Mouse (Mus musculus): ENCODE data around the gene Dach1. TPM values are rescaled to one million over a fixed set of nuclear protein-coding genes. Genes with fewer than 3 reads are reported as not detected.

The Dach1 gene
- total and polyA plus RNA-seq, 3 experiments = not detected

DNA sequence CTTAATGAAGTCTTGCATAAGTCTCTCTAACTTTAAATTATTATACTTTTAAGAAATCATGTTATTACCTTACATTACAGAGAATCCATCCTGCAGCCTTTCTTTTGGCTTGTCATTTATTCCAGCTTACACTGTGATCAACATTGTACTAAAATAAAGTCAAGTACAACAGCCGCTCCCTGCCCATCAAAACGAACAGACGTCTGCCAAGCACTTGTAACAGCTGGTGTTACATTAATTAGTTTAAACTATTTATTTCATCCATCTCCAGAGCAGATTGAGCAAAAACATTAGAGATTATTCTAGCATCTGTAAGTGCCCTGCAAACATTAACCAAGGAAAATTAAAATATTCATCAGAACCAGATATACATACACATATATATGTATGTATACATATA lies 311.2 kb downstream of the Dach1 start:
- no peak overlapping the region for H3K27ac ChIP-seq (ENCODE audit: control insufficient read depth, low read depth, low read length)
- H3K36me3 ChIP-seq (ENCODE audit: control insufficient read depth in 1 of 2, insufficient read depth in 2 of 2, low read length in 2 of 2) = no peaks in the 10 kb centered on the region
- no peaks in the 10 kb centered on the region for H3K4me1 ChIP-seq (ENCODE audit: control insufficient read depth in 1 of 2, insufficient read depth in 2 of 2, low read length in 2 of 2)
- TF ChIP-seq TAL1 (IDR thresholded peaks at IDR 0.05; ENCODE audit: low read length) = no peak
- no peak for TF ChIP-seq ZC3H11A (IDR thresholded peaks at IDR 0.05; ENCODE audit: low read depth, low read length)
- TF ChIP-seq POLR2A (IDR thresholded peaks at IDR 0.05; ENCODE audit: control insufficient read depth in 1 of 2, insufficient read depth in 1 of 2, low read depth in 1 of 2, low read length in 2 of 2, poor library complexity in 1 of 2) = no peak
- no peak for TF ChIP-seq E2F4 (IDR thresholded peaks at IDR 0.05; ENCODE audit: borderline replicate concordance, low read depth, low read length)
- no peak overlapping the region for H3K4me3 ChIP-seq (ENCODE audit: control insufficient read depth in 1 of 2, insufficient read depth in 1 of 2, low read depth in 2 of 2, low read length in 2 of 2)
- DNase-seq (ENCODE audit: low read depth, low spot score) = no peak
- H3K9ac ChIP-seq (ENCODE audit: control insufficient read depth, low read depth, low read length, poor library complexity, severe bottlenecking) = no peak overlapping the region
- H3K79me2 ChIP-seq (ENCODE audit: control insufficient read depth, insufficient read depth, low read length, poor library complexity) = no peaks in the 10 kb centered on the region
- H3K27me3 ChIP-seq (ENCODE audit: control insufficient read depth in 1 of 2, insufficient read depth in 2 of 2, low read length in 2 of 2) = no peaks in the 10 kb centered on the region
- no peaks in the 10 kb centered on the region for H3K9me3 ChIP-seq (replicated peaks; ENCODE audit: insufficient read depth, low read length)

DNA sequence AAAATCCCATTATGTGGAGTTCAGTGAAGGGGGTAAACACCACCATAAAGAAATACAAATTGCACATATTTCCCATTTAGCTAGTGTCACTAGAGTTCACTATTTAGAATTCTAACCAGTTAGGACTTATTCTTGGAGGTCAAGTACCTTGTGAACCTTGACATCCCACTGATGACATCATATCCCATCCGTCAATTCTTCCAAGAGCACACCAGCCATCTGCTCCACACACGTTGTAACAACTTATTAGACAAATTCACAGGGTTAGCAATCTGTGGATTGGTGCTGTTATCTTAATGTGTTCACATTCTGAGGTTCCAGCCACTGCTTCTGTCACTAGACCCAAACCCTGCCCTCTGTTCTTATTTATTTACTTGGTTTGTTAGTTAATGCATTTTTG lies 312.3 kb downstream of the Dach1 start:
- TF ChIP-seq NELFE (IDR thresholded peaks at IDR 0.05; ENCODE audit: low read depth, low read length) = no peak
- TF ChIP-seq MXI1 (IDR thresholded peaks at IDR 0.05; ENCODE audit: low read depth, low read length) = no peak
- no peak for TF ChIP-seq ELF1 (IDR thresholded peaks at IDR 0.05; ENCODE audit: low read depth, low read length)
- no peak for TF ChIP-seq CHD2 (IDR thresholded peaks at IDR 0.05; ENCODE audit: low read length)
- TF ChIP-seq RAD21 (IDR thresholded peaks at IDR 0.05; ENCODE audit: low read depth, low read length) = no peak
- TF ChIP-seq NRF1 (IDR thresholded peaks at IDR 0.05; ENCODE audit: insufficient read depth, low read depth, low read length, poor library complexity, severe bottlenecking) = no peak
- no peak for TF ChIP-seq TCF12 (IDR thresholded peaks at IDR 0.05; ENCODE audit: low read depth, low read length)
- TF ChIP-seq MEF2A (IDR thresholded peaks at IDR 0.05; ENCODE audit: extremely low read depth, insufficient replicate concordance, low read depth, low read length, poor library complexity, severe bottlenecking) = no peak
- no peak for TF ChIP-seq RCOR1 (IDR thresholded peaks at IDR 0.05; ENCODE audit: low read depth, low read length)
- TF ChIP-seq TBP (IDR thresholded peaks at IDR 0.05; ENCODE audit: low read depth, low read length) = no peak
- no peak for TF ChIP-seq USF1 (IDR thresholded peaks at IDR 0.05; ENCODE audit: low read depth, low read length)
- TF ChIP-seq CHD1 (IDR thresholded peaks at IDR 0.05; ENCODE audit: low read depth, low read length) = no peak
- TF ChIP-seq POLR2AphosphoS5 (IDR thresholded peaks at IDR 0.05; ENCODE audit: borderline replicate concordance, low read depth, low read length) = no peak
- no peak for TF ChIP-seq UBTF (IDR thresholded peaks at IDR 0.05; ENCODE audit: borderline replicate concordance, insufficient read depth, low read depth, low read length)
- no peak for TF ChIP-seq JUND (IDR thresholded peaks at IDR 0.05; ENCODE audit: low read depth, low read length)
- TF ChIP-seq GABPA (IDR thresholded peaks at IDR 0.05; ENCODE audit: low read depth, low read length) = no peak
- TF ChIP-seq MYC (IDR thresholded peaks at IDR 0.05; ENCODE audit: low read depth, low read length) = no peak
- H3K79me2 ChIP-seq (ENCODE audit: control insufficient read depth, insufficient read depth, low read length, poor library complexity) = no peaks in the 10 kb centered on the region
- no peak overlapping the region for H3K27ac ChIP-seq (ENCODE audit: control insufficient read depth, low read depth, low read length)
- H3K4me3 ChIP-seq (ENCODE audit: control insufficient read depth in 1 of 2, insufficient read depth in 1 of 2, low read depth in 2 of 2, low read length in 2 of 2) = no peak overlapping the region
- DNase-seq (ENCODE audit: low read depth, low spot score) = no peak
- H3K36me3 ChIP-seq (ENCODE audit: control insufficient read depth in 1 of 2, insufficient read depth in 2 of 2, low read length in 2 of 2) = no peaks in the 10 kb centered on the region
- no peaks in the 10 kb centered on the region for H3K27me3 ChIP-seq (ENCODE audit: control insufficient read depth in 1 of 2, insufficient read depth in 2 of 2, low read length in 2 of 2)
- H3K9me3 ChIP-seq (replicated peaks; ENCODE audit: insufficient read depth, low read length) = no peaks in the 10 kb centered on the region
- H3K4me1 ChIP-seq (ENCODE audit: control insufficient read depth in 1 of 2, insufficient read depth in 2 of 2, low read length in 2 of 2) = no peaks in the 10 kb centered on the region
- H3K9ac ChIP-seq (ENCODE audit: control insufficient read depth, low read depth, low read length, poor library complexity, severe bottlenecking) = no peak overlapping the region

All from MEL (cell line).